Mouse (Mus musculus): ENCODE measurements around the gene Uqcrh. TPM values are rescaled to one million over a fixed set of nuclear protein-coding genes. Genes with fewer than 3 reads are reported as not detected.
A peak's percentile ranks its signal among the peaks of the same experiment; 100 is the strongest.

Gene Uqcrh
- 479 and 583 TPM in 2 replicates for polyA plus RNA-seq (2014; fragmentation: Nextera tagmentation; extraction: Ambion mirVana)

- DNase-seq (ENCODE audit: low spot score) (peak; percentile 98), ATAC-seq (peak; percentile 94)
- peak within 1 kb of the TSS; percentile 95 for H3K9ac ChIP-seq (ENCODE audit: low read length)
- H3K4me3 ChIP-seq (ENCODE audit: low read depth, low read length) = peak within 1 kb of the TSS; percentile 93
- no peaks in the 10 kb centered on the region for H3K27me3 ChIP-seq (replicated peaks; ENCODE audit: control insufficient read depth, insufficient read depth, low read length)
- under 1% methylated on average over 55 of the region's 55 CpGs for WGBS
- H3K4me2 ChIP-seq (ENCODE audit: low read length) = peak within 1 kb of the TSS; percentile 91
- peak within 1 kb of the TSS; percentile 95 for H3K27ac ChIP-seq (ENCODE audit: low read depth, low read length)
- H3K9me3 ChIP-seq (replicated peaks; ENCODE audit: control insufficient read depth, low read length) = no peaks in the 10 kb centered on the region
- H3K4me1 ChIP-seq (ENCODE audit: control insufficient read depth, insufficient read depth, low read length) = peaks cover 23% of the 10 kb centered on the region
- peaks cover 10% of the 10 kb centered on the region for H3K36me3 ChIP-seq (ENCODE audit: control insufficient read depth, insufficient read depth, low read length)
Observed at GRCm38 (mm10) chr4:116074861-116075620, at the start of gene Uqcrh, which contains the start of gene Lrrc41. Gene Uqcrh, minus strand, starts transcription at chr4:116075071. Gene Lrrc41, plus strand, starts transcription at chr4:116075269.

GRCm38 (mm10) chr4:116123602-116124519, 49.0 kb upstream of the Uqcrh start, which contains the start of the genes Rad54l and Pomgnt1:
Gene Rad54l, minus strand, starts transcription at chr4:116123690.
Gene Pomgnt1, plus strand, starts transcription at chr4:116123840.
- ATAC-seq = peak; percentile 99
- peak within 1 kb of the TSS; percentile 55; the same call in 1 of the 2 replicates for H3K27ac ChIP-seq (ENCODE audit: low read depth, low read length)
- H3K4me1 ChIP-seq (ENCODE audit: control insufficient read depth, insufficient read depth, low read length) = peaks cover 9% of the 10 kb centered on the region
- H3K36me3 ChIP-seq (ENCODE audit: control insufficient read depth, insufficient read depth, low read length) = no peaks in the 10 kb centered on the region
- H3K4me2 ChIP-seq (ENCODE audit: low read length) = peak within 1 kb of the TSS; percentile 68
- H3K27me3 ChIP-seq (replicated peaks; ENCODE audit: control insufficient read depth, insufficient read depth, low read length) = no peaks in the 10 kb centered on the region
- H3K9me3 ChIP-seq (replicated peaks; ENCODE audit: control insufficient read depth, low read length) = no peaks in the 10 kb centered on the region
- peak within 1 kb of the TSS; percentile 66 for H3K9ac ChIP-seq (ENCODE audit: low read length)
- peak within 1 kb of the TSS; percentile 46 for H3K4me3 ChIP-seq (ENCODE audit: low read depth, low read length)
- DNase-seq (ENCODE audit: low spot score) = peak; percentile 98
- under 1% methylated on average over 24 of the region's 24 CpGs for WGBS

- no peaks in the 10 kb centered on the region for H3K9me3 ChIP-seq (replicated peaks; ENCODE audit: control insufficient read depth, low read length)
Observed at GRCm38 (mm10) chr4:116122762-116123161, 47.9 kb upstream of the Uqcrh start.

GRCm38 (mm10) chr4:116111486-116111885, 36.6 kb upstream of the Uqcrh start:
- ATAC-seq (no peak), DNase-seq (ENCODE audit: low spot score) (no peak)
- Histone ChIP-seq H3K9me3 (replicated peaks; ENCODE audit: control insufficient read depth, low read length) (no peaks in the 10 kb centered on the region), H3K9ac (ENCODE audit: low read length) (no peak overlapping the region), H3K36me3 (ENCODE audit: control insufficient read depth, insufficient read depth, low read length) (peaks cover 25% of the 10 kb centered on the region), H3K27ac (ENCODE audit: low read depth, low read length) (no peak overlapping the region), H3K4me1 (ENCODE audit: control insufficient read depth, insufficient read depth, low read length) (no peaks in the 10 kb centered on the region), H3K4me2 (ENCODE audit: low read length) (no peak overlapping the region), H3K4me3 (ENCODE audit: low read depth, low read length) (no peak overlapping the region), H3K27me3 (replicated peaks; ENCODE audit: control insufficient read depth, insufficient read depth, low read length) (no peaks in the 10 kb centered on the region)
- 37% methylated on average over 2 of the region's 2 CpGs for WGBS

More at GRCm38 (mm10) chr4:116122762-116123161, 47.9 kb upstream of the Uqcrh start:
- DNase-seq (ENCODE audit: low spot score) = no peak
- no peak overlapping the region for H3K27ac ChIP-seq (ENCODE audit: low read depth, low read length)
- H3K27me3 ChIP-seq (replicated peaks; ENCODE audit: control insufficient read depth, insufficient read depth, low read length) = no peaks in the 10 kb centered on the region
- WGBS = 3% methylated on average over 1 of the region's 1 CpGs
- peak overlapping the region; percentile 46 for H3K4me3 ChIP-seq (ENCODE audit: low read depth, low read length)
- H3K4me2 ChIP-seq (ENCODE audit: low read length) = peak overlapping the region; percentile 68
- ATAC-seq = no peak
- peak overlapping the region; percentile 66 for H3K9ac ChIP-seq (ENCODE audit: low read length)
- H3K36me3 ChIP-seq (ENCODE audit: control insufficient read depth, insufficient read depth, low read length) = 0 out of 2 replicates have a peak, but pooled peaks cover 4% of the 10 kb centered on the region
- peaks cover 9% of the 10 kb centered on the region for H3K4me1 ChIP-seq (ENCODE audit: control insufficient read depth, insufficient read depth, low read length)

GRCm38 (mm10) chr4:116110695-116111094, 35.8 kb upstream of the Uqcrh start:
- H3K9ac ChIP-seq (ENCODE audit: low read length) = no peak overlapping the region
- peaks cover 26% of the 10 kb centered on the region for H3K36me3 ChIP-seq (ENCODE audit: control insufficient read depth, insufficient read depth, low read length)
- H3K9me3 ChIP-seq (replicated peaks; ENCODE audit: control insufficient read depth, low read length) = no peaks in the 10 kb centered on the region
- H3K27ac ChIP-seq (ENCODE audit: low read depth, low read length) = no peak overlapping the region
- DNase-seq (ENCODE audit: low spot score) = no peak
- WGBS = 90% methylated on average over 6 of the region's 6 CpGs
- H3K4me2 ChIP-seq (ENCODE audit: low read length) = no peak overlapping the region
- H3K4me3 ChIP-seq (ENCODE audit: low read depth, low read length) = no peak overlapping the region
- no peaks in the 10 kb centered on the region for H3K4me1 ChIP-seq (ENCODE audit: control insufficient read depth, insufficient read depth, low read length)
- no peak for ATAC-seq
- H3K27me3 ChIP-seq (replicated peaks; ENCODE audit: control insufficient read depth, insufficient read depth, low read length) = no peaks in the 10 kb centered on the region

- H3K4me2 ChIP-seq (ENCODE audit: low read length) = no peak overlapping the region
- H3K4me1 ChIP-seq (ENCODE audit: control insufficient read depth, insufficient read depth, low read length) = no peaks in the 10 kb centered on the region
- no peak for ATAC-seq
- H3K36me3 ChIP-seq (ENCODE audit: control insufficient read depth, insufficient read depth, low read length) = peaks cover 43% of the 10 kb centered on the region
- DNase-seq (ENCODE audit: low spot score) = no peak
- no peaks in the 10 kb centered on the region for H3K27me3 ChIP-seq (replicated peaks; ENCODE audit: control insufficient read depth, insufficient read depth, low read length)
- no peak overlapping the region for H3K9ac ChIP-seq (ENCODE audit: low read length)
- no peak overlapping the region for H3K27ac ChIP-seq (ENCODE audit: low read depth, low read length)
- H3K9me3 ChIP-seq (replicated peaks; ENCODE audit: control insufficient read depth, low read length) = no peaks in the 10 kb centered on the region
- 94% methylated on average over 5 of the region's 5 CpGs for WGBS
- H3K4me3 ChIP-seq (ENCODE audit: low read depth, low read length) = no peak overlapping the region
Observed at GRCm38 (mm10) chr4:116105278-116105677, 30.4 kb upstream of the Uqcrh start.

- no peak for DNase-seq (ENCODE audit: low spot score)
- Histone ChIP-seq H3K36me3 (ENCODE audit: control insufficient read depth, insufficient read depth, low read length) (peaks cover 70% of the 10 kb centered on the region), H3K9ac (ENCODE audit: low read length) (no peak overlapping the region)
Observed at GRCm38 (mm10) chr4:116100959-116101358, 26.1 kb upstream of the Uqcrh start.

GRCm38 (mm10) chr4:116097211-116097610, 22.3 kb upstream of the Uqcrh start:
- H3K4me3 ChIP-seq (ENCODE audit: low read depth, low read length) = no peak overlapping the region
- peaks cover 92% of the 10 kb centered on the region for H3K36me3 ChIP-seq (ENCODE audit: control insufficient read depth, insufficient read depth, low read length)
- H3K4me2 ChIP-seq (ENCODE audit: low read length) = no peak overlapping the region
- H3K9me3 ChIP-seq (replicated peaks; ENCODE audit: control insufficient read depth, low read length) = no peaks in the 10 kb centered on the region
- no peak overlapping the region for H3K27ac ChIP-seq (ENCODE audit: low read depth, low read length)
- no peaks in the 10 kb centered on the region for H3K4me1 ChIP-seq (ENCODE audit: control insufficient read depth, insufficient read depth, low read length)
- no peak for DNase-seq (ENCODE audit: low spot score)
- H3K9ac ChIP-seq (ENCODE audit: low read length) = no peak overlapping the region
- 90% methylated on average over 8 of the region's 8 CpGs for WGBS
- ATAC-seq = no peak
- H3K27me3 ChIP-seq (replicated peaks; ENCODE audit: control insufficient read depth, insufficient read depth, low read length) = no peaks in the 10 kb centered on the region

More at GRCm38 (mm10) chr4:116100959-116101358, 26.1 kb upstream of the Uqcrh start:
- Histone ChIP-seq H3K4me1 (ENCODE audit: control insufficient read depth, insufficient read depth, low read length) (no peaks in the 10 kb centered on the region), H3K27me3 (replicated peaks; ENCODE audit: control insufficient read depth, insufficient read depth, low read length) (no peaks in the 10 kb centered on the region), H3K27ac (ENCODE audit: low read depth, low read length) (no peak overlapping the region), H3K4me3 (ENCODE audit: low read depth, low read length) (no peak overlapping the region), H3K9me3 (replicated peaks; ENCODE audit: control insufficient read depth, low read length) (no peaks in the 10 kb centered on the region), H3K4me2 (ENCODE audit: low read length) (no peak overlapping the region)
- ATAC-seq = no peak
- WGBS = 89% methylated on average over 7 of the region's 7 CpGs

Measured in forebrain, embryonic 14.5 days (tissue).